Comparison of ENCODE assay signal across 10 mouse cellular contexts in the genomic region with DNA sequence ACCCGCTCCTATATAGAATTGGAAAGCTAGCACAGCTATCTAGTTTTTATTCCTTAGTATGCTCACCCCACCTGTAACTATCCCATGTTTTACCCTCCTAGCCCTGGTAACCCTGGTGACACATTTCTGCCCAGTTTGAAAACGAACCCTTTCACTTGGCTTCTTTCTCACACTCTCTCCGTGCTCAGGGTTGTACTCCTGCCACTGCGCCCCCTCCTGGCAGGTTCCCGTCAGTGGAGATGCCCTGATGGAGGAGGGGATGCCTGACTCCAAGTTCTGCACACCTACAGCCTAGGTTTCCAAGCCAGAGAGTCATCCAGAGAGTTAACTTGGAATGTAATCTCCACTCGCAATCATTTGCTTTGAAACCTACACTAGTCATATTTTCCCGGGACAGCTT. TPM values are rescaled to one million over a fixed set of nuclear protein-coding genes. Genes with fewer than 3 reads are reported as not detected.
DNase-seq lines count a peak whose midpoint lies in the region; ATAC-seq and TF ChIP-seq lines count a peak whose summit lies in the region.
"Had no signal": no experiment of that assay in that cellular context is flagged by ENCODE, and none has a peak within 500 bp of the region (broad histone marks: within the 10 kb centered on the region; RNA-seq: fewer than 3 reads in every experiment).

No protein-coding gene starts in this region.

- H3K4me3 ChIP-seq in forebrain, embryonic 12.5 days (replicated peaks) = no peak overlapping the region
- H3K4me3 ChIP-seq in forebrain, embryonic 10.5 days = no peak overlapping the region
- H3K4me3 ChIP-seq in midbrain, embryonic 12.5 days = no peak overlapping the region
- no peak overlapping the region for H3K4me3 ChIP-seq in midbrain, embryonic 15.5 days
- H3K4me3 ChIP-seq in olfactory bulb, adult 2 months (ENCODE audit: insufficient read depth, low read depth, low read length) = no peak overlapping the region
- H3K4me3 ChIP-seq in hindbrain, embryonic 13.5 days = no peak overlapping the region
- H3K4me3 ChIP-seq: stomach, embryonic 15.5 days had no signal

- 62% methylated on average over 7 of the region's 7 CpGs for WGBS in forebrain, embryonic 12.5 days
- WGBS in forebrain, embryonic 10.5 days = 57% methylated on average over 7 of the region's 7 CpGs
- WGBS in midbrain, embryonic 12.5 days = 61% methylated on average over 7 of the region's 7 CpGs
- 64% methylated on average over 7 of the region's 7 CpGs for WGBS in midbrain, embryonic 15.5 days
- WGBS in olfactory bulb, adult 2 months = 53% methylated on average over 7 of the region's 7 CpGs
- 66% methylated on average over 7 of the region's 7 CpGs for WGBS in hindbrain, embryonic 13.5 days

- peaks cover 6% of the 10 kb centered on the region for H3K4me1 ChIP-seq in forebrain, embryonic 12.5 days
- peaks cover 21% of the 10 kb centered on the region for H3K4me1 ChIP-seq in forebrain, embryonic 10.5 days
- H3K4me1 ChIP-seq in midbrain, embryonic 12.5 days = no peaks in the 10 kb centered on the region; the same call in 1 of the 2 replicates
- H3K4me1 ChIP-seq in midbrain, embryonic 15.5 days = peaks cover 10% of the 10 kb centered on the region
- H3K4me1 ChIP-seq in olfactory bulb, adult 2 months (ENCODE audit: control insufficient read depth, insufficient read depth, low read length) = peaks cover 15% of the 10 kb centered on the region
- H3K4me1 ChIP-seq in hindbrain, embryonic 13.5 days (replicated peaks) = peaks cover 6% of the 10 kb centered on the region
- H3K4me1 ChIP-seq: stomach, embryonic 15.5 days had no signal

- H3K27ac ChIP-seq in forebrain, embryonic 12.5 days = no peak overlapping the region
- no peak overlapping the region for H3K27ac ChIP-seq in forebrain, embryonic 10.5 days
- no peak overlapping the region for H3K27ac ChIP-seq in midbrain, embryonic 12.5 days (replicated peaks)
- no peak overlapping the region for H3K27ac ChIP-seq in midbrain, embryonic 15.5 days
- peak overlapping the region; percentile 52; the same call in 1 of the 2 replicates for H3K27ac ChIP-seq in olfactory bulb, adult 2 months (ENCODE audit: insufficient read depth, low read depth, low read length)
- H3K27ac ChIP-seq in hindbrain, embryonic 13.5 days = no peak overlapping the region
- H3K27ac ChIP-seq: stomach, embryonic 15.5 days had no signal

- no peak overlapping the region for H3K9ac ChIP-seq in forebrain, embryonic 12.5 days
- no peak overlapping the region for H3K9ac ChIP-seq in midbrain, embryonic 12.5 days (replicated peaks)
- H3K9ac ChIP-seq in midbrain, embryonic 15.5 days = no peak overlapping the region
- H3K9ac ChIP-seq in hindbrain, embryonic 13.5 days = no peak overlapping the region
- H3K9ac ChIP-seq: stomach, embryonic 15.5 days had no signal

- intact Hi-C loops in left cerebral cortex, postnatal 36 days (cut with DNase I) = no loop called here

- no peaks in the 10 kb centered on the region for H3K27me3 ChIP-seq in forebrain, embryonic 12.5 days
- no peaks in the 10 kb centered on the region for H3K27me3 ChIP-seq in forebrain, embryonic 10.5 days (ENCODE audit: poor library complexity, severe bottlenecking)
- H3K27me3 ChIP-seq in midbrain, embryonic 12.5 days = no peaks in the 10 kb centered on the region
- no peaks in the 10 kb centered on the region for H3K27me3 ChIP-seq in midbrain, embryonic 15.5 days (replicated peaks)
- H3K27me3 ChIP-seq in hindbrain, embryonic 13.5 days = no peaks in the 10 kb centered on the region
- H3K27me3 ChIP-seq: Patski; stomach, embryonic 15.5 days had no signal

- TF ChIP-seq CTCF in olfactory bulb, adult 2 months (IDR thresholded peaks at IDR 0.05; ENCODE audit: insufficient read depth, low read depth, low read length) = peak; percentile 24; the same call in 1 of the 2 replicates

- no peaks in the 10 kb centered on the region for H3K36me3 ChIP-seq in forebrain, embryonic 12.5 days (replicated peaks)
- peaks cover 17% of the 10 kb centered on the region for H3K36me3 ChIP-seq in forebrain, embryonic 10.5 days (replicated peaks)
- H3K36me3 ChIP-seq in midbrain, embryonic 12.5 days = peaks cover 6% of the 10 kb centered on the region; the same call in 1 of the 2 replicates
- H3K36me3 ChIP-seq in midbrain, embryonic 15.5 days (replicated peaks) = 0 out of 2 replicates have a peak, but pooled peaks cover 2% of the 10 kb centered on the region
- peaks cover 3% of the 10 kb centered on the region; the same call in 1 of the 2 replicates for H3K36me3 ChIP-seq in hindbrain, embryonic 13.5 days
- H3K36me3 ChIP-seq: stomach, embryonic 15.5 days had no signal

- no peak for DNase-seq in forebrain, embryonic 10.5 days (ENCODE audit: extremely low spot score, low spot score)
- DNase-seq in embryo, embryonic 11 days = peak; percentile 23
- no peak for DNase-seq in left cerebral cortex, postnatal 36 days (ENCODE audit: low spot score in 2 of 2)

- no peaks in the 10 kb centered on the region for H3K9me3 ChIP-seq in forebrain, embryonic 12.5 days
- no peaks in the 10 kb centered on the region for H3K9me3 ChIP-seq in forebrain, embryonic 10.5 days
- no peaks in the 10 kb centered on the region for H3K9me3 ChIP-seq in midbrain, embryonic 12.5 days
- no peaks in the 10 kb centered on the region for H3K9me3 ChIP-seq in midbrain, embryonic 15.5 days
- no peaks in the 10 kb centered on the region for H3K9me3 ChIP-seq in hindbrain, embryonic 13.5 days
- H3K9me3 ChIP-seq: stomach, embryonic 15.5 days had no signal

- no peak overlapping the region for H3K4me2 ChIP-seq in forebrain, embryonic 12.5 days
- no peak overlapping the region for H3K4me2 ChIP-seq in midbrain, embryonic 12.5 days (replicated peaks)
- H3K4me2 ChIP-seq in midbrain, embryonic 15.5 days = no peak overlapping the region
- no peak overlapping the region for H3K4me2 ChIP-seq in hindbrain, embryonic 13.5 days
- H3K4me2 ChIP-seq: stomach, embryonic 15.5 days had no signal

- ATAC-seq in forebrain, embryonic 12.5 days (ENCODE audit: low FRiP score) = 0 out of 2 replicates have a peak, but pooled peaks have one; percentile 14
- ATAC-seq in midbrain, embryonic 12.5 days (ENCODE audit: low FRiP score, low read depth) = peak; percentile 56; the same call in 1 of the 2 replicates
- ATAC-seq in midbrain, embryonic 15.5 days (replicated peaks) = no peak
- no peak for ATAC-seq in hindbrain, embryonic 13.5 days (ENCODE audit: low FRiP score)

- TF ChIP-seq POLR2A in olfactory bulb, adult 2 months (IDR thresholded peaks at IDR 0.05; ENCODE audit: insufficient read depth, low read depth, low read length) = no peak

RNA-seq across cellular contexts. Expression of a gene that starts 7.3 kb away (rescaled TPM):
- 25.4 and 25.6 TPM in 2 replicates for polyA plus RNA-seq in forebrain, embryonic 12.5 days (2016; fragmentation: Nextera tagmentation; extraction: Ambion mirVana)
- polyA plus RNA-seq in forebrain, embryonic 10.5 days (2016; fragmentation: Nextera tagmentation; extraction: Ambion mirVana) = 18.1 and 20.0 TPM in 2 replicates
- polyA plus RNA-seq in midbrain, embryonic 12.5 days (2016; fragmentation: Nextera tagmentation; extraction: Ambion mirVana) = 23.1 and 25.5 TPM in 2 replicates
- 15.6 and 15.9 TPM in 2 replicates for polyA plus RNA-seq in midbrain, embryonic 15.5 days (2015; fragmentation: Nextera tagmentation; extraction: Ambion mirVana)
- not detected in 2 replicates for polyA plus RNA-seq in olfactory bulb, adult 2 months (2012; ENCODE audit: insufficient read depth, insufficient read length, low replicate concordance, missing spikeins)
- 10 to 100 TPM; 17.9 to 18.6 TPM for total RNA-seq in left cerebral cortex, postnatal 36 days (2021)
- 16.6 and 18.0 TPM in 2 replicates for polyA plus RNA-seq in hindbrain, embryonic 13.5 days (2015; fragmentation: Nextera tagmentation; extraction: Ambion mirVana)

Comparison
In these comparisons a context has a peak if more than half of its experiments do, and no peak if none do; other contexts are left out.
1. ATAC-seq: peak in forebrain, embryonic 12.5 days (single experiment) and midbrain, embryonic 12.5 days (single experiment); none in midbrain, embryonic 15.5 days (single experiment) and hindbrain, embryonic 13.5 days (single experiment).